Mouse (Mus musculus) hindbrain, embryonic 14.5 days (tissue): Measurements from ENCODE around the gene Mapk1ip1. TPM values are rescaled to one million over a fixed set of nuclear protein-coding genes. Genes with fewer than 3 reads are reported as not detected.

ENCODE experiments used
- ATAC-seq: fragments of 200-750 bp; cut with Nextera tagmentation; 2 replicates; pipeline ENCODE4 v1.8.0; 2017; ENCODE audit warnings: moderate number of reproducible peaks, mild to moderate bottlenecking, moderate TSS enrichment, moderate library complexity; ENCODE audit not compliant: low FRiP score
- DNase-seq: peaks from one replicate; pipeline ENCODE4 v3.0.0-alpha.2; 2015; ENCODE audit warnings: low spot score
- H3K27ac ChIP-seq: fragments of 300-500 bp; sonication (generic); 2 replicates; pipeline ENCODE4 v1.5.1; 2014; ENCODE audit warnings: mild to moderate bottlenecking, moderate library complexity
- H3K27me3 ChIP-seq: fragments of 300-500 bp; sonication (generic); 2 replicates; pipeline ENCODE4 v1.6.1; 2014; ENCODE audit warnings: mild to moderate bottlenecking, low read length, mixed read lengths; ENCODE audit not compliant: control insufficient read depth, insufficient read depth
- H3K36me3 ChIP-seq: fragments of 300-500 bp; sonication (generic); replicated peaks from 2 replicates; pipeline ENCODE4 v1.6.1; 2014; ENCODE audit not compliant: control insufficient read depth, insufficient read depth
- H3K4me1 ChIP-seq: fragments of 300-500 bp; sonication (generic); replicated peaks from 2 replicates; pipeline ENCODE4 v1.6.1; 2014; ENCODE audit warnings: antibody characterized with exemption, low read length, mixed read lengths; ENCODE audit not compliant: control insufficient read depth, insufficient read depth
- H3K4me2 ChIP-seq: fragments of 300-500 bp; sonication (generic); replicated peaks from 2 replicates; pipeline ENCODE4 v1.6.1; 2014; ENCODE audit warnings: mild to moderate bottlenecking, moderate library complexity
- H3K4me3 ChIP-seq: fragments of 300-500 bp; sonication (generic); replicated peaks from 2 replicates; pipeline ENCODE4 v1.5.1; 2014; ENCODE audit warnings: mild to moderate bottlenecking, low read length
- H3K9ac ChIP-seq: fragments of 300-500 bp; sonication (generic); 2 replicates; pipeline ENCODE4 v1.6.1; 2014
- H3K9me3 ChIP-seq: fragments of 300-500 bp; sonication (generic); 2 replicates; pipeline ENCODE4 v1.6.1; 2016; ENCODE audit warnings: low read length; ENCODE audit not compliant: control insufficient read depth
- WGBS: fragments of 180-500 bp; shearing (Covaris S2); extraction: QIAGEN DNeasy Blood & Tissue Kit; methylation state at CpG from one replicate; pipeline ENCODE4 v1.1.7; 2014; 5-methylcytosine and 5-hydroxymethylcytosine counted together
- polyA plus RNA-seq: library from polyadenylated mRNA; unstranded; fragments of >200 nt; fragmentation: Nextera tagmentation; extraction: Ambion mirVana; gene quantifications from 2 replicates; pipeline ENCODE4 v1.2.1, GENCODE M21; 2014

The Mapk1ip1 gene
- polyA plus RNA-seq, 1 experiment from 2014 or later = 32.7 TPM

DNA sequence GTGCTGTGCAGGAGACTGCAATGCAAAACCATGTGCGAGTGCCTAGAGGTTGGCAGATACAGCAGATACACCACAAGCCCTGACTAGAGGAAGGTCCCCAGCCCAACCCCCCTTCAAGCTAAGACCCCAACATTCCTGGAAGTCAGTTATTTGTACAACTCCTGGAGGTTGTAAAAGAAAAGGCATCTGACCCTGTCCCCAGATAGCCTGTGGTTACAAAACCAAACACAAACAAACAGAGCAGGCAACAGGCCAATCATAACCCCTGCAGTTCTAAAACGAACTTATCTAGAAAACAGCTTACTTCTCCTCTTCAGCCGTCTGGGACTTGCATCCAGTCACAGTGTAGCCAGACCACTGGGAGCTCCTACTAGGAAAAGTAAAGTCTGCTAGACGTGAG lies 42.7 kb downstream of the Mapk1ip1 start:
- WGBS = 63% methylated on average over 4 of the region's 4 CpGs
- Histone ChIP-seq H3K27ac (no peak overlapping the region), H3K9ac (no peak overlapping the region), H3K4me3 (no peak overlapping the region), H3K4me1 (no peaks in the 10 kb centered on the region), H3K9me3 (peaks cover 18% of the 10 kb centered on the region; the same call in 1 of the 2 replicates), H3K4me2 (no peak overlapping the region), H3K27me3 (no peaks in the 10 kb centered on the region), H3K36me3 (no peaks in the 10 kb centered on the region)
- no peak for DNase-seq
- ATAC-seq = no peak

DNA sequence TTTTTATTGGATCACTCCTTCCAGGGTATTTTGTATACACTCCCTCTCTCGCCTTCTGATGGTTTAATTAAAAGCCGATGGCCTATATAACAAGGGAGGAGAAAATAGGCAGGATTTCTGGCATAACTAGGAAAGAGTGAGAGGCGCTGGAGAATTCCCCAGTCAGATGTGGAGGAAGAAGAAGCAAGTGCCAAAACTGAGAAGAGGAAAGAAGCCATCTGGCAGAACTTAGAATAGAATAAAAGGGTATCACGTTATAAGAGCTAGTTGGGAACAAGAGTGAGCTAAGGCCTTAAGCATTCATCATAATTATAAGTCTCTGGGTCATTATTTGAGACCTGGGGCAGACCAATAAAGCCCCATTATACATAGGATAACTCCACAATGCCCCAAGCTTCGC lies 58.0 kb downstream of the Mapk1ip1 start:
- H3K9ac ChIP-seq = no peak overlapping the region
- ATAC-seq (no peak), DNase-seq (no peak)
- no peak overlapping the region for H3K27ac ChIP-seq
- H3K27me3 ChIP-seq = no peaks in the 10 kb centered on the region
- WGBS = 83% methylated on average over 5 of the region's 5 CpGs
- H3K9me3 ChIP-seq = no peaks in the 10 kb centered on the region
- no peak overlapping the region for H3K4me3 ChIP-seq
- H3K4me1 ChIP-seq = no peaks in the 10 kb centered on the region
- no peaks in the 10 kb centered on the region for H3K36me3 ChIP-seq
- no peak overlapping the region for H3K4me2 ChIP-seq

Other genes with a start within 250 kb of the Mapk1ip1 start
- 99.4 and 106 TPM in 2 replicates for gene Ppp2r2d, start 194 bp downstream of the Mapk1ip1 start, polyA plus RNA-seq
- gene Bnip3, start 63.2 kb upstream of the Mapk1ip1 start, polyA plus RNA-seq = 120 and 127 TPM in 2 replicates
- gene Jakmip3, start 94.5 kb upstream of the Mapk1ip1 start, polyA plus RNA-seq = 11.2 and 11.8 TPM in 2 replicates
- gene Dpysl4, start 239.7 kb upstream of the Mapk1ip1 start, polyA plus RNA-seq = 211 and 216 TPM in 2 replicates